Mouse (Mus musculus) cerebellum, postnatal 4 days (tissue): ENCODE data around the gene Zeb2.
"Not testable (repeated sequence)": the region's sequence is repeated elsewhere in the genome, so short reads cannot be mapped to it uniquely, and the experiment has no call there.

ENCODE experiments used
- DNase-seq, 2 experiments: peaks; one replicate each; pipeline ENCODE4 v3.0.0; 2022; ENCODE audit warnings: low spot score in 2 of 2, mixed read lengths in 1 of 2

Zeb2 gene

GRCm38 (mm10) chr2:45112021-45112747, 5.0 kb downstream of the Zeb2 start:
- DNase-seq: no peak

GRCm38 (mm10) chr2:45111571-45111970, 5.6 kb downstream of the Zeb2 start:
- DNase-seq: not testable (repeated sequence)

- peak in 1 of 2 experiments; percentile 50 for DNase-seq
These were observed 6.3 kb downstream of the Zeb2 start for GRCm38 (mm10) chr2:45110757-45111411.

GRCm38 (mm10) chr2:45109951-45110756, 7.0 kb downstream of the Zeb2 start:
- peak in 1 of 2 experiments; percentile 44 for DNase-seq

GRCm38 (mm10) chr2:45109161-45109950, 7.8 kb downstream of the Zeb2 start:
- peak in 1 of 2 experiments; percentile 44 for DNase-seq

GRCm38 (mm10) chr2:45108521-45109091, 8.6 kb downstream of the Zeb2 start:
- DNase-seq: no peak

GRCm38 (mm10) chr2:45107555-45107954, 9.6 kb downstream of the Zeb2 start:
- DNase-seq: no peak

GRCm38 (mm10) chr2:45105922-45106851, 11.0 kb downstream of the Zeb2 start:
- no peak for DNase-seq

- DNase-seq: no peak
These were observed 11.9 kb downstream of the Zeb2 start for GRCm38 (mm10) chr2:45105281-45105721.

GRCm38 (mm10) chr2:45104511-45105055, 12.6 kb downstream of the Zeb2 start:
- DNase-seq: no peak

- no peak for DNase-seq
These were observed 13.1 kb downstream of the Zeb2 start for GRCm38 (mm10) chr2:45104066-45104465.

GRCm38 (mm10) chr2:45103021-45103983, 13.9 kb downstream of the Zeb2 start:
- no peak for DNase-seq

- no peak for DNase-seq
These were observed 15.0 kb downstream of the Zeb2 start for GRCm38 (mm10) chr2:45102191-45102638.

GRCm38 (mm10) chr2:45101586-45101985, 15.6 kb downstream of the Zeb2 start:
- no peak for DNase-seq

- DNase-seq: no peak
These were observed 16.2 kb downstream of the Zeb2 start for GRCm38 (mm10) chr2:45101040-45101439.

- no peak for DNase-seq
These were observed 16.6 kb downstream of the Zeb2 start for GRCm38 (mm10) chr2:45100628-45101027.

- no peak for DNase-seq
These were observed 17.2 kb downstream of the Zeb2 start for GRCm38 (mm10) chr2:45100017-45100416.

GRCm38 (mm10) chr2:45099081-45099480, 18.1 kb downstream of the Zeb2 start:
- no peak for DNase-seq
